Mouse (Mus musculus) liver, embryonic 14.5 days (tissue): ENCODE measurements around the gene Uba2. TPM values are rescaled to one million over a fixed set of nuclear protein-coding genes. Genes with fewer than 3 reads are reported as not detected.

Experiments used
- ATAC-seq: fragments of 200-750 bp; cut with Nextera tagmentation; 2 replicates; pipeline ENCODE4 v1.8.0; 2017; ENCODE audit warnings: moderate number of reproducible peaks, mild to moderate bottlenecking, moderate library complexity; ENCODE audit not compliant: insufficient read depth
- DNase-seq, 3 experiments: peaks; one replicate each; pipeline ENCODE4 v3.0.0-alpha.2; 2012 to 2013; ENCODE audit warnings: low read depth in 3 of 3, low spot score in 3 of 3
- H3K27ac ChIP-seq: fragments of 300-500 bp; sonication (generic); 2 replicates; pipeline ENCODE4 v1.5.1; 2014; ENCODE audit warnings: moderate library complexity, mild to moderate bottlenecking, control low read depth, inconsistent platforms
- H3K27me3 ChIP-seq: fragments of 300-500 bp; sonication (generic); 2 replicates; pipeline ENCODE4 v1.6.1; 2014; ENCODE audit warnings: mild to moderate bottlenecking, low read length, moderate library complexity; ENCODE audit not compliant: control insufficient read depth, insufficient read depth
- H3K36me3 ChIP-seq: fragments of 300-500 bp; sonication (generic); replicated peaks from 2 replicates; pipeline ENCODE4 v1.6.1; 2014; ENCODE audit warnings: low read depth; ENCODE audit not compliant: control insufficient read depth, insufficient read depth
- H3K4me1 ChIP-seq, 2 experiments: fragments of 200-500 bp in 1 of 2; fragments of 300-500 bp in 1 of 2; sonication (generic) in 1 of 2; replicated peaks; 2 replicates each; pipeline ENCODE4 v1.6.1; 2012 to 2014; ENCODE audit warnings: antibody characterized with exemption in 1 of 2, inconsistent platforms in 1 of 2, low read length in 1 of 2; ENCODE audit not compliant: control insufficient read depth in 2 of 2, insufficient read depth in 2 of 2
- H3K4me2 ChIP-seq: fragments of 300-500 bp; sonication (generic); 2 replicates; pipeline ENCODE4 v1.6.1; 2014; ENCODE audit warnings: low read depth, mild to moderate bottlenecking, control low read depth, moderate library complexity
- H3K4me3 ChIP-seq, 2 experiments: fragments of 200-500 bp in 1 of 2; fragments of 300-500 bp in 1 of 2; sonication (generic) in 1 of 2; 2 replicates each; pipeline ENCODE4 v1.5.1; 2012 to 2014; ENCODE audit warnings: low read depth in 2 of 2, low read length in 2 of 2, mild to moderate bottlenecking in 2 of 2, control low read depth in 1 of 2, inconsistent platforms in 1 of 2, moderate library complexity in 1 of 2; ENCODE audit not compliant: insufficient read depth in 1 of 2
- H3K9ac ChIP-seq: fragments of 300-500 bp; sonication (generic); replicated peaks from 2 replicates; pipeline ENCODE4 v1.6.1; 2014; ENCODE audit warnings: mild to moderate bottlenecking, control low read depth, moderate library complexity
- H3K9me3 ChIP-seq: fragments of 300-500 bp; sonication (generic); 2 replicates; pipeline ENCODE4 v1.6.1; 2016; ENCODE audit warnings: low read length, mixed read lengths; ENCODE audit not compliant: control insufficient read depth
- CTCF ChIP-seq: IDR thresholded peaks from 2 replicates; pipeline ENCODE4 v1.5.1; 2016; ENCODE audit warnings: antibody characterized with exemption, low read depth, control low read depth
- EP300 ChIP-seq: IDR thresholded peaks from 2 replicates; pipeline ENCODE4 v1.6.1; 2016; ENCODE audit warnings: antibody characterized with exemption, low read depth
- WGBS: fragments of 180-500 bp; shearing (Covaris S2); extraction: QIAGEN DNeasy Blood & Tissue Kit; methylation state at CpG from one replicate; pipeline ENCODE4 v1.1.7; 2014; ENCODE audit not compliant: insufficient replicate concordance; 5-methylcytosine and 5-hydroxymethylcytosine counted together
- polyA plus RNA-seq, 2 experiments: library from polyadenylated mRNA; depleted of rRNA in 1 of 2; stranded (reverse) in 1 of 2; unstranded in 1 of 2; fragments of >200 nt; fragmentation: Nextera tagmentation in 1 of 2; extraction: Ambion mirVana in 1 of 2; gene quantifications; 2 replicates each; pipeline versions ENCODE4 v1.2.1 to v1.2.3; 2012 to 2014

Gene Uba2
- polyA plus RNA-seq, 2 experiments, result 62.1 to 83.0 TPM

DNA sequence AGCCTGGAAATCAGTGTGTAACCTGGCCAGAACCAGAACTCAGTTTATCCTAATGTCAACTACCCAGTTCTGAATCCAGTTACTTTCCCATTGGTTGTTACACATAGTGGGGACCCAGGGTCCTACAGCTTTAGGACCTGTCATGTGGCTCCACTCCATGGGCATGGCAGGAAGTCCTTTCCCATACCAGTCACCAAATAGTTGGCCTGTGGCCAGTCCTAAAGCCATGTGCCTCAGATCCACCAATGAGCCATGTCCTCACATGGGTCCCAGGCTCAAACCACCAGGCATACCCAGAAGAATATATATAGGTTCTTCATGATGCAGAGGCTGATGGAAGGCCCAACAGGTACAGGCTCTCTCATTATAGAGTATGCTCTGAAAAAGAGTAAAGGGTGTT lies 68.1 kb downstream of the Uba2 start:
- Histone ChIP-seq H3K4me2 (no peak overlapping the region), H3K9me3 (no peaks in the 10 kb centered on the region), H3K27ac (no peak overlapping the region), H3K9ac (no peak overlapping the region), H3K4me1 (no peaks in the 10 kb centered on the region), H3K4me3 (no peak overlapping the region), H3K27me3 (no peaks in the 10 kb centered on the region), H3K36me3 (no peaks in the 10 kb centered on the region)
- DNase-seq, result no peak
- ATAC-seq, result no peak
- TF ChIP-seq CTCF (no peak), EP300 (no peak)

DNA sequence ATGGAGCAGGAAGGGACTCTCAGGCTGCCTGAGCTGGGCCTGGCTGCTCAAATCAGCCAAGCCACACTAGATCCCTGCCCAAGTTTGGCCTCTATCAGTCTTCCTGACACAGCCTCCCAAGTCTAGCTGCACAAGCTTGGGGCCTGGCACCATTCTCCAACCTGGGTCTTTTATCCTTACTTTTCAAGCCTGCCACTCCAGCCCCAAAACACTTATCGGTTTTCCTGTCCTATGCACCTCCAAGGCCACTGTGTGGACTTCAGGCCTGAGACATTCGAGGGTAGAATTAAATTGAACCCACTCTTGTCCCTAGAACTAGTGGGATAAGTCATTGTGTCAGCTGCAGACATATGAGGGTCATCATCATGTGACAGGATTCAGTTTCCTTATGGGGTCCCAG lies 69.4 kb downstream of the Uba2 start:
- Histone ChIP-seq H3K36me3 (no peaks in the 10 kb centered on the region), H3K4me2 (no peak overlapping the region), H3K4me1 (no peaks in the 10 kb centered on the region), H3K9ac (no peak overlapping the region), H3K9me3 (no peaks in the 10 kb centered on the region), H3K4me3 (no peak overlapping the region), H3K27me3 (no peaks in the 10 kb centered on the region), H3K27ac (no peak overlapping the region)
- ATAC-seq (no peak), DNase-seq (no peak)
- WGBS, result 38% methylated on average over 2 of the region's 2 CpGs
- TF ChIP-seq CTCF, result no peak
- no peak for TF ChIP-seq EP300

DNA sequence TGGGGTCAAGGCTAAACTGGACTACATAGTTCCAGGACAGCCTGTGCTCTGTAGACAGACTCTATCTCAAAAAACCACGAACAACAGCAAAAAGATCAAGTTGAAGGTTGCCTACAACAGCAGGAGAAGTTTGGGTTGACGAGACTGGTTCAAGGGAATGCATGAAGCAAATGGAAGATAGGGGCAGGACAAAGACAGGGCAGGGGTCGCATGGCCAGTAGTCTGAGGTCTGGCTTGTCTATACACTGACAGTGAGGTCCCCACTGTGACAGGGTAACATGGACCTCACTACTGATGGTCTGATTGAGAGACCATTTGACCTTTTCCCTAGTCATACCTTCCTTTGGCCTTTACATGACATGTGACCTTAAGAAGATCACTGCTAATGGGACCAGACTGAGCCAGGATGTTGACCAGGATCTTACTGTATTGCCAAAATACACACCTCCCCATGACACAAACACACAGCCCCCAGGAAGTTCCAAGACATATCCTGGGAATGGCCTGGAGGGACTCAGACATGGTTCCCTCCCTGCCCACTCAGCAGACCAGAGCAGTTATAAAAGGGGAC lies 74.4 kb downstream of the Uba2 start, which contains the start of gene Scgb1b30:
Gene Scgb1b30, plus strand, starts transcription at position 521 of the 571 bp plus-strand sequence.
- Histone ChIP-seq H3K27me3 (no peaks in the 10 kb centered on the region), H3K9ac (no peak within 1 kb of the TSS), H3K4me3 (no peak within 1 kb of the TSS), H3K4me2 (no peak within 1 kb of the TSS), H3K9me3 (no peaks in the 10 kb centered on the region), H3K4me1 (no peaks in the 10 kb centered on the region), H3K27ac (no peak within 1 kb of the TSS), H3K36me3 (no peaks in the 10 kb centered on the region)
- ATAC-seq (no peak), DNase-seq (no peak)
- TF ChIP-seq EP300 (no peak), CTCF (no peak)
- 51% methylated on average over 3 of the region's 3 CpGs for WGBS

Other genes starting within 250 kb of the Uba2 start
- gene Scgb2b26, start 224.6 kb downstream of the Uba2 start, polyA plus RNA-seq (2012; rRNA removed), result not detected in 2 replicates
- gene Scgb2b26, start 224.6 kb downstream of the Uba2 start, polyA plus RNA-seq (2014; fragmentation: Nextera tagmentation; extraction: Ambion mirVana), result not detected in 2 replicates
- not detected in 2 replicates for gene Scgb2b27, start 155.7 kb downstream of the Uba2 start, polyA plus RNA-seq (2012; rRNA removed)
- gene Scgb2b27, start 155.7 kb downstream of the Uba2 start, polyA plus RNA-seq (2014; fragmentation: Nextera tagmentation; extraction: Ambion mirVana), result not detected in 2 replicates
- not detected in 2 replicates for gene Scgb1b27, start 148.1 kb downstream of the Uba2 start, polyA plus RNA-seq (2012; rRNA removed)
- gene Scgb1b27, start 148.1 kb downstream of the Uba2 start, polyA plus RNA-seq (2014; fragmentation: Nextera tagmentation; extraction: Ambion mirVana), result not detected in 2 replicates
- gene Scgb1b30, start 74.2 kb downstream of the Uba2 start, polyA plus RNA-seq (2012; rRNA removed), result not detected in 2 replicates
- gene Scgb1b30, start 74.2 kb downstream of the Uba2 start, polyA plus RNA-seq (2014; fragmentation: Nextera tagmentation; extraction: Ambion mirVana), result not detected in 2 replicates
- 2.8 TPM in 2 replicates for gene Wtip, start 36.3 kb downstream of the Uba2 start, polyA plus RNA-seq (2012; rRNA removed)
- 0.47 and 0.57 TPM in 2 replicates for gene Wtip, start 36.3 kb downstream of the Uba2 start, polyA plus RNA-seq (2014; fragmentation: Nextera tagmentation; extraction: Ambion mirVana)
- 12.4 and 14.1 TPM in 2 replicates for gene Pdcd2l, start 27.1 kb upstream of the Uba2 start, polyA plus RNA-seq (2012; rRNA removed)
- 20.4 and 21.7 TPM in 2 replicates for gene Pdcd2l, start 27.1 kb upstream of the Uba2 start, polyA plus RNA-seq (2014; fragmentation: Nextera tagmentation; extraction: Ambion mirVana)
- 83.2 and 101 TPM in 2 replicates for gene Gpi1, start 60.7 kb upstream of the Uba2 start, polyA plus RNA-seq (2012; rRNA removed)
- gene Gpi1, start 60.7 kb upstream of the Uba2 start, polyA plus RNA-seq (2014; fragmentation: Nextera tagmentation; extraction: Ambion mirVana), result 107 and 108 TPM in 2 replicates
- not detected in 2 replicates for gene Gm6096, start 81.4 kb upstream of the Uba2 start, polyA plus RNA-seq (2012; rRNA removed)
- 0.30 TPM in 1 of 2 replicates, not detected in the other for gene Gm6096, start 81.4 kb upstream of the Uba2 start, polyA plus RNA-seq (2014; fragmentation: Nextera tagmentation; extraction: Ambion mirVana)
- gene 4931406P16Rik, start 144.0 kb upstream of the Uba2 start, polyA plus RNA-seq (2012; rRNA removed), result 9.4 and 10.1 TPM in 2 replicates
- 11.9 and 13.9 TPM in 2 replicates for gene 4931406P16Rik, start 144.0 kb upstream of the Uba2 start, polyA plus RNA-seq (2014; fragmentation: Nextera tagmentation; extraction: Ambion mirVana)
- 36.4 and 44.7 TPM in 2 replicates for gene Lsm14a, start 223.7 kb upstream of the Uba2 start, polyA plus RNA-seq (2012; rRNA removed)
- 25.4 and 27.7 TPM in 2 replicates for gene Lsm14a, start 223.7 kb upstream of the Uba2 start, polyA plus RNA-seq (2014; fragmentation: Nextera tagmentation; extraction: Ambion mirVana)